Mouse (Mus musculus) left cerebral cortex, adult 9 months (tissue): ENCODE data around the gene Pabpc1l.
"Not testable (repeated sequence)": the region's sequence is repeated elsewhere in the genome, so short reads cannot be mapped to it uniquely, and the experiment has no call there.

Experiments
- DNase-seq, 2 experiments: peaks; one replicate each; pipeline ENCODE4 v3.0.0; 2022; ENCODE audit warnings: low spot score in 2 of 2

The Pabpc1l gene

GRCm38 (mm10) chr2:164036520-164037019 is 11.3 kb downstream of the Pabpc1l start:
- DNase-seq: no peak

GRCm38 (mm10) chr2:164038407-164039028 is 13.3 kb downstream of the Pabpc1l start:
- no peak for DNase-seq

GRCm38 (mm10) chr2:164040949-164041348 is 15.7 kb downstream of the Pabpc1l start:
- no peak for DNase-seq

GRCm38 (mm10) chr2:164041523-164041922 is 16.3 kb downstream of the Pabpc1l start:
- no peak for DNase-seq

- no peak for DNase-seq
Measured at GRCm38 (mm10) chr2:164047197-164047690, 22.0 kb downstream of the Pabpc1l start.

- no peak for DNase-seq
Measured at GRCm38 (mm10) chr2:164053767-164054166, 28.5 kb downstream of the Pabpc1l start.

- DNase-seq: no peak
Measured at GRCm38 (mm10) chr2:164054671-164055070, 29.4 kb downstream of the Pabpc1l start.

GRCm38 (mm10) chr2:164059634-164060235 is 34.5 kb downstream of the Pabpc1l start:
- no peak for DNase-seq

- no peak for DNase-seq
Measured at GRCm38 (mm10) chr2:164070142-164070764, 45.0 kb downstream of the Pabpc1l start, which contains the start of gene Stk4. Gene Stk4, plus strand, starts transcription at chr2:164070322.

GRCm38 (mm10) chr2:164070765-164071436 is 45.7 kb downstream of the Pabpc1l start, which contains the start of gene Tomm34:
Gene Tomm34, minus strand, starts transcription at chr2:164071169.
- DNase-seq: peak; percentile 65 to 90

- DNase-seq: not testable (repeated sequence)
Measured at GRCm38 (mm10) chr2:164071437-164071820, 46.2 kb downstream of the Pabpc1l start.

GRCm38 (mm10) chr2:164072109-164072508 is 46.9 kb downstream of the Pabpc1l start:
- DNase-seq: no peak

GRCm38 (mm10) chr2:164073120-164073519 is 47.9 kb downstream of the Pabpc1l start:
- DNase-seq: no peak

- DNase-seq: peak; percentile 91 to 98
Measured at GRCm38 (mm10) chr2:164073918-164074578, 48.8 kb downstream of the Pabpc1l start.

- DNase-seq: no peak
Measured at GRCm38 (mm10) chr2:164075088-164075487, 49.8 kb downstream of the Pabpc1l start.

GRCm38 (mm10) chr2:164076874-164077425 is 51.7 kb downstream of the Pabpc1l start:
- DNase-seq: no peak

GRCm38 (mm10) chr2:164077875-164078274 is 52.6 kb downstream of the Pabpc1l start:
- no peak for DNase-seq

GRCm38 (mm10) chr2:164079488-164079887 is 54.2 kb downstream of the Pabpc1l start:
- no peak for DNase-seq

- DNase-seq: no peak
Measured at GRCm38 (mm10) chr2:164081577-164081976, 56.3 kb downstream of the Pabpc1l start.

- no peak for DNase-seq
Measured at GRCm38 (mm10) chr2:164082175-164082574, 56.9 kb downstream of the Pabpc1l start.
